Mouse (Mus musculus) liver, embryonic 16.5 days (tissue): Measurements from ENCODE around the gene Nsg2. TPM values are rescaled to one million over a fixed set of nuclear protein-coding genes. Genes with fewer than 3 reads are reported as not detected.

Experiments
- ATAC-seq: fragments of 200-750 bp; cut with Nextera tagmentation; 2 replicates; pipeline ENCODE4 v1.8.0; 2017; ENCODE audit warnings: low read depth, mild to moderate bottlenecking, moderate number of reproducible peaks, moderate library complexity
- H3K27ac ChIP-seq: fragments of 300-500 bp; sonication (generic); 2 replicates; pipeline ENCODE4 v1.5.1; 2014; ENCODE audit warnings: mild to moderate bottlenecking, low read length
- H3K27me3 ChIP-seq: fragments of 300-500 bp; sonication (generic); 2 replicates; pipeline ENCODE4 v1.6.1; 2014; ENCODE audit warnings: low read depth, low read length, mixed read lengths; ENCODE audit not compliant: control insufficient read depth, insufficient read depth
- H3K36me3 ChIP-seq: fragments of 300-500 bp; sonication (generic); 2 replicates; pipeline ENCODE4 v1.6.1; 2014; ENCODE audit warnings: mild to moderate bottlenecking; ENCODE audit not compliant: control insufficient read depth, insufficient read depth
- H3K4me1 ChIP-seq: fragments of 300-500 bp; sonication (generic); 2 replicates; pipeline ENCODE4 v1.6.1; 2014; ENCODE audit warnings: low read depth, low read length, mixed read lengths; ENCODE audit not compliant: control insufficient read depth
- H3K4me2 ChIP-seq: fragments of 300-500 bp; sonication (generic); 2 replicates; pipeline ENCODE4 v1.6.1; 2014; ENCODE audit warnings: low read depth, low read length, mixed read lengths
- H3K4me3 ChIP-seq: fragments of 300-500 bp; sonication (generic); 2 replicates; pipeline ENCODE4 v1.5.1; 2014; ENCODE audit warnings: low read depth, mild to moderate bottlenecking, low read length
- H3K9ac ChIP-seq: fragments of 300-500 bp; sonication (generic); 2 replicates; pipeline ENCODE4 v1.6.1; 2014; ENCODE audit warnings: low read depth, low read length
- H3K9me3 ChIP-seq: fragments of 300-500 bp; sonication (generic); replicated peaks from 2 replicates; pipeline ENCODE4 v1.6.1; 2016; ENCODE audit warnings: low read length; ENCODE audit not compliant: control insufficient read depth
- WGBS: fragments of 180-500 bp; shearing (Covaris S2); extraction: QIAGEN DNeasy Blood & Tissue Kit; methylation state at CpG from one replicate; pipeline ENCODE4 v1.1.7; 2014; ENCODE audit not compliant: insufficient replicate concordance; 5-methylcytosine and 5-hydroxymethylcytosine counted together
- polyA plus RNA-seq: library from polyadenylated mRNA; unstranded; fragments of >200 nt; fragmentation: Nextera tagmentation; extraction: Ambion mirVana; gene quantifications from 2 replicates; pipeline ENCODE4 v1.2.1, GENCODE M21; 2015

Nsg2 gene
- polyA plus RNA-seq, 1 experiment from 2014 or later, result 0.19 TPM

- H3K4me3 ChIP-seq, result no peak overlapping the region
- WGBS, result 75% methylated on average over 13 of the region's 13 CpGs
- ATAC-seq, result no peak
Observed at GRCm38 (mm10) chr11:32057861-32058260, 57.6 kb downstream of the Nsg2 start.

GRCm38 (mm10) chr11:32061020-32061419 is 60.8 kb downstream of the Nsg2 start:
- no peak overlapping the region for H3K4me3 ChIP-seq
- H3K9ac ChIP-seq, result no peak overlapping the region
- no peaks in the 10 kb centered on the region for H3K9me3 ChIP-seq
- WGBS, result 57% methylated on average over 2 of the region's 2 CpGs
- no peak for ATAC-seq
- H3K4me2 ChIP-seq, result no peak overlapping the region
- no peaks in the 10 kb centered on the region for H3K36me3 ChIP-seq
- no peaks in the 10 kb centered on the region for H3K4me1 ChIP-seq
- no peaks in the 10 kb centered on the region for H3K27me3 ChIP-seq
- no peak overlapping the region for H3K27ac ChIP-seq

More at GRCm38 (mm10) chr11:32057861-32058260, 57.6 kb downstream of the Nsg2 start:
- no peak overlapping the region for H3K27ac ChIP-seq
- H3K9me3 ChIP-seq, result no peaks in the 10 kb centered on the region
- H3K4me2 ChIP-seq, result no peak overlapping the region
- no peaks in the 10 kb centered on the region for H3K4me1 ChIP-seq
- H3K36me3 ChIP-seq, result no peaks in the 10 kb centered on the region
- no peak overlapping the region for H3K9ac ChIP-seq
- no peaks in the 10 kb centered on the region for H3K27me3 ChIP-seq

- ATAC-seq, result no peak
- H3K9me3 ChIP-seq, result no peaks in the 10 kb centered on the region
- H3K4me2 ChIP-seq, result no peak overlapping the region
- no peak overlapping the region for H3K9ac ChIP-seq
- no peaks in the 10 kb centered on the region for H3K36me3 ChIP-seq
- H3K4me3 ChIP-seq, result no peak overlapping the region
- no peaks in the 10 kb centered on the region for H3K4me1 ChIP-seq
- WGBS, result 69% methylated on average over 10 of the region's 10 CpGs
- no peak overlapping the region for H3K27ac ChIP-seq
- H3K27me3 ChIP-seq, result no peaks in the 10 kb centered on the region
Observed at GRCm38 (mm10) chr11:32061874-32062273, 61.6 kb downstream of the Nsg2 start.

GRCm38 (mm10) chr11:32063775-32064510 is 63.7 kb downstream of the Nsg2 start:
- Histone ChIP-seq H3K27ac (no peak overlapping the region), H3K36me3 (no peaks in the 10 kb centered on the region), H3K27me3 (no peaks in the 10 kb centered on the region), H3K9me3 (no peaks in the 10 kb centered on the region), H3K4me3 (no peak overlapping the region), H3K4me2 (no peak overlapping the region), H3K4me1 (no peaks in the 10 kb centered on the region), H3K9ac (no peak overlapping the region)
- no peak for ATAC-seq
- WGBS, result 28% methylated on average over 10 of the region's 10 CpGs

GRCm38 (mm10) chr11:32064511-32064862 is 64.2 kb downstream of the Nsg2 start:
- Histone ChIP-seq H3K36me3 (no peaks in the 10 kb centered on the region), H3K27ac (no peak overlapping the region), H3K4me1 (no peaks in the 10 kb centered on the region), H3K4me2 (no peak overlapping the region), H3K9ac (no peak overlapping the region), H3K4me3 (no peak overlapping the region), H3K27me3 (no peaks in the 10 kb centered on the region), H3K9me3 (no peaks in the 10 kb centered on the region)
- WGBS, result 35% methylated on average over 5 of the region's 5 CpGs
- ATAC-seq, result no peak

GRCm38 (mm10) chr11:32068736-32069490 is 68.7 kb downstream of the Nsg2 start:
- H3K4me2 ChIP-seq, result no peak overlapping the region
- no peak overlapping the region for H3K27ac ChIP-seq
- WGBS, result 58% methylated on average over 12 of the region's 12 CpGs
- H3K9me3 ChIP-seq, result no peaks in the 10 kb centered on the region
- H3K9ac ChIP-seq, result no peak overlapping the region
- H3K4me1 ChIP-seq, result no peaks in the 10 kb centered on the region
- H3K36me3 ChIP-seq, result no peaks in the 10 kb centered on the region
- H3K4me3 ChIP-seq, result no peak overlapping the region
- no peak for ATAC-seq
- no peaks in the 10 kb centered on the region for H3K27me3 ChIP-seq

- no peaks in the 10 kb centered on the region for H3K36me3 ChIP-seq
- H3K27ac ChIP-seq, result no peak overlapping the region
- H3K27me3 ChIP-seq, result no peaks in the 10 kb centered on the region
- 65% methylated on average over 2 of the region's 2 CpGs for WGBS
- ATAC-seq, result no peak
- H3K4me3 ChIP-seq, result no peak overlapping the region
- H3K4me2 ChIP-seq, result no peak overlapping the region
- no peaks in the 10 kb centered on the region for H3K4me1 ChIP-seq
- H3K9ac ChIP-seq, result no peak overlapping the region
- no peaks in the 10 kb centered on the region for H3K9me3 ChIP-seq
Observed at GRCm38 (mm10) chr11:32075163-32075562, 74.9 kb downstream of the Nsg2 start.

GRCm38 (mm10) chr11:32083462-32083861 is 83.2 kb downstream of the Nsg2 start:
- H3K4me3 ChIP-seq, result no peak overlapping the region
- ATAC-seq, result no peak
- H3K4me2 ChIP-seq, result no peak overlapping the region
- no peaks in the 10 kb centered on the region for H3K4me1 ChIP-seq
- H3K27me3 ChIP-seq, result no peaks in the 10 kb centered on the region
- H3K27ac ChIP-seq, result no peak overlapping the region
- no peaks in the 10 kb centered on the region for H3K9me3 ChIP-seq
- H3K36me3 ChIP-seq, result no peaks in the 10 kb centered on the region
- 55% methylated on average over 3 of the region's 3 CpGs for WGBS
- H3K9ac ChIP-seq, result no peak overlapping the region

GRCm38 (mm10) chr11:32086525-32086924 is 86.3 kb downstream of the Nsg2 start:
- Histone ChIP-seq H3K9ac (no peak overlapping the region), H3K4me3 (no peak overlapping the region), H3K27ac (no peak overlapping the region), H3K4me1 (no peaks in the 10 kb centered on the region), H3K27me3 (no peaks in the 10 kb centered on the region), H3K4me2 (no peak overlapping the region), H3K36me3 (no peaks in the 10 kb centered on the region), H3K9me3 (no peaks in the 10 kb centered on the region)
- WGBS, result 68% methylated on average over 1 of the region's 1 CpGs
- ATAC-seq, result no peak
